Mouse (Mus musculus) cortical plate, adult 2 months (tissue): ENCODE results near the gene Dalrd3.

Experiments used
- CTCF ChIP-seq: fragments of 200-500 bp; IDR thresholded peaks from 2 replicates; pipeline ENCODE4 v1.5.1; 2011; ENCODE audit warnings: mild to moderate bottlenecking, control low read depth, low read length; ENCODE audit not compliant: insufficient read depth; ENCODE audit errors: extremely low read depth
- POLR2A ChIP-seq: fragments of 200-500 bp; IDR thresholded peaks from 2 replicates; pipeline ENCODE4 v1.6.1; 2011; ENCODE audit warnings: mild to moderate bottlenecking, low read length, control low read depth; ENCODE audit not compliant: insufficient read depth; ENCODE audit errors: extremely low read depth

- TF ChIP-seq POLR2A (no peak), CTCF (no peak)
Observed at GRCm38 (mm10) chr9:108569381-108570206, at the start of gene Dalrd3.
